Mouse (Mus musculus) stomach, embryonic 16.5 days (tissue): ENCODE results near the gene Bcl9l. TPM values are rescaled to one million over a fixed set of nuclear protein-coding genes. Genes with fewer than 3 reads are reported as not detected.

Experiments used
- ATAC-seq: fragments of 200-750 bp; cut with Nextera tagmentation; 2 replicates; pipeline ENCODE4 v1.8.0; 2017; ENCODE audit warnings: moderate number of reproducible peaks, moderate TSS enrichment; ENCODE audit not compliant: insufficient read depth, low FRiP score
- H3K27ac ChIP-seq: fragments of 300-500 bp; sonication (generic); 2 replicates; pipeline ENCODE4 v1.5.1; 2014; ENCODE audit warnings: low read length
- H3K27me3 ChIP-seq: fragments of 300-500 bp; sonication (generic); 2 replicates; pipeline ENCODE4 v1.6.1; 2014; ENCODE audit warnings: low read length, control low read depth, mixed read lengths; ENCODE audit not compliant: control insufficient read depth, insufficient read depth
- H3K36me3 ChIP-seq: fragments of 300-500 bp; sonication (generic); 2 replicates; pipeline ENCODE4 v1.6.1; 2014; ENCODE audit warnings: low read length; ENCODE audit not compliant: control insufficient read depth, insufficient read depth
- H3K4me1 ChIP-seq: fragments of 300-500 bp; sonication (generic); 2 replicates; pipeline ENCODE4 v1.6.1; 2014; ENCODE audit warnings: low read length, control low read depth, mixed read lengths; ENCODE audit not compliant: control insufficient read depth, insufficient read depth
- H3K4me2 ChIP-seq: fragments of 300-500 bp; sonication (generic); 2 replicates; pipeline ENCODE4 v1.6.1; 2014; ENCODE audit warnings: low read depth, low read length, mixed read lengths
- H3K4me3 ChIP-seq: fragments of 300-500 bp; sonication (generic); replicated peaks from 2 replicates; pipeline ENCODE4 v1.5.1; 2014; ENCODE audit warnings: mild to moderate bottlenecking, low read length
- H3K9ac ChIP-seq: fragments of 300-500 bp; sonication (generic); 2 replicates; pipeline ENCODE4 v1.6.1; 2014; ENCODE audit warnings: low read length
- H3K9me3 ChIP-seq: fragments of 300-500 bp; sonication (generic); replicated peaks from 2 replicates; pipeline ENCODE4 v1.6.1; 2016; ENCODE audit warnings: low read length, control low read depth; ENCODE audit not compliant: control insufficient read depth
- WGBS: fragments of 180-500 bp; shearing (Covaris S2); extraction: QIAGEN DNeasy Blood & Tissue Kit; methylation state at CpG from one replicate; pipeline ENCODE4 v1.1.7; 2014; 5-methylcytosine and 5-hydroxymethylcytosine counted together
- polyA plus RNA-seq: library from polyadenylated mRNA; unstranded; fragments of >200 nt; fragmentation: Nextera tagmentation; extraction: Ambion mirVana; gene quantifications from 2 replicates; pipeline ENCODE4 v1.2.1, GENCODE M21; 2015

Bcl9l gene
- polyA plus RNA-seq, 1 experiment from 2014 or later, result 10.6 TPM

DNA sequence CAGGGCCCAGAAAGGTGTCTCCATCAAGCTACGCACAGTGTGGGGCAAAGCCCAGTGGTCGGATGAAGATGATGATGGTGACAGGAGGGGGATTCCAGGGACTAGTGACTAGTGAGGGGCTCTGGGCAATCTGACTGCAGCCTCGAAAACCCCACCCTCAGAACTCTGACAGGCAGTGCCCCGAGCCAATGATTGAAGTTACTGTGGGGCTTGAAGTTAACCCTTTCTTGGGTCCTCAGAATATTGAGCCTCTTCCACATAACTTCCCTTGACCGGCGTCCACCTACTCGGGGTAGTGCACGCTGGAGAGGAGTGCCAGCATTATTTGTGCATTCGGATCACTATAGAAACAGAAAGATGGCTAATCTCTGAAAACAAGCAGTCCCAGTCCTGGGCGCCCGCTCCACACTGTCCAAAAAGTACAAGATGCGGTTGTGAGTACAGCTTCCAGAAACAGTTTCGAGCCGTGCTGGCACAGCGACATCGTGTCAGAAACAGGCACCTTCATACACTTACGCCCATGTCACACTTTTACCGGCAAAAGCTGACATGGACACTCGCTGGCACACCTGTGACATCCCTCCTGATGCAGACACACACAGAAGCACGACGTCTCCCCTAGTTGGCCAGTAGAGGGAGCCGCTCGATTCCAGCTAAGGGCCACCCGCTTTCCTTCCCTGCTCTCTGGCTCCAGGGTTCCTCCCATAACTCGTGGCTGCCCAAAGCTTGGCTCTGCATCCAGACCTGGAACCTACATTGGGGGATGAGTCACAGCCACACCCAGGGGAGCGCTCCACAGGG lies 2.8 kb upstream of the Bcl9l start:
- peak overlapping the region; percentile 93 for H3K4me3 ChIP-seq
- no peaks in the 10 kb centered on the region for H3K9me3 ChIP-seq
- peak; percentile 63 for ATAC-seq
- no peaks in the 10 kb centered on the region for H3K36me3 ChIP-seq
- H3K4me1 ChIP-seq, result peaks cover 27% of the 10 kb centered on the region
- no peaks in the 10 kb centered on the region for H3K27me3 ChIP-seq
- H3K27ac ChIP-seq, result peak overlapping the region; percentile 100
- H3K4me2 ChIP-seq, result peak overlapping the region; percentile 88
- WGBS, result under 1% methylated on average over 26 of the region's 26 CpGs
- H3K9ac ChIP-seq, result peak overlapping the region; percentile 93

GRCm38 (mm10) chr9:44482112-44482511 lies 513 bp upstream of the Bcl9l start:
- peak overlapping the region; percentile 94 for H3K4me3 ChIP-seq
- H3K27ac ChIP-seq, result peak overlapping the region; percentile 97
- no peaks in the 10 kb centered on the region for H3K36me3 ChIP-seq
- WGBS, result 19% methylated on average over 3 of the region's 3 CpGs
- ATAC-seq, result no peak
- H3K9ac ChIP-seq, result peak overlapping the region; percentile 98
- H3K27me3 ChIP-seq, result no peaks in the 10 kb centered on the region
- H3K9me3 ChIP-seq, result no peaks in the 10 kb centered on the region
- peak overlapping the region; percentile 87 for H3K4me2 ChIP-seq
- H3K4me1 ChIP-seq, result peaks cover 50% of the 10 kb centered on the region

- Histone ChIP-seq H3K4me3 (peak overlapping the region; percentile 94), H3K27me3 (no peaks in the 10 kb centered on the region), H3K9me3 (no peaks in the 10 kb centered on the region), H3K4me1 (peaks cover 54% of the 10 kb centered on the region), H3K4me2 (peak overlapping the region; percentile 87), H3K9ac (peak overlapping the region; percentile 98), H3K27ac (peak overlapping the region; percentile 97), H3K36me3 (no peaks in the 10 kb centered on the region)
- under 1% methylated on average over 39 of the region's 39 CpGs for WGBS
- no peak for ATAC-seq
Measured at GRCm38 (mm10) chr9:44483041-44483509, 450 bp downstream of the Bcl9l start.

DNA sequence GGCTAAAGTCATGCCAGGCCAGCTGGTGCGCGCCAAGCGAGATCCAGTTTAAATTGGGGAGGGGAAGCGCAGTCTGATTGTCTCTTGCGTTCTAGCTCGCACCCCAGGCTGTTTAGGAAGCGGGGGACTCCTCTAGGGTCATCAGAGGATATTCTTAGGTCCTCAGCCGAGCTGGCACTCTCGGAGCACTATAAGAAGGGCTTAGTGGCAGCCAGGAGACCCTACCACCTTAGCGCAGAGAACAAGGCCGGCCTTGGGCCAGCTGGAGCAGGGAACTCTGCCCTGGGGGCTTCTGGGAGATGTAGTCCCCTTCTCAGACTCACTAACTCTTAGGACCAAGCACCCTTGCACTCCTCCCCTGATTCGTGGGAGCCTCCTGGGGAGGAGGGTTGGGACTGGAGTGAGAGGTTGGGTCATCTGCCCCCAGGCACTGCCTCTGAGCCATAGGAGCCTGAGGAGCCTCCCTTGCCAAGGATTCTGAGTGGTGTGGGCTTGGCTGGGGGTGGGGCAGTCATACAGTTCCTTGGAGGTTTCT lies 952 bp downstream of the Bcl9l start:
- ATAC-seq, result peak; percentile 11; the same call in 1 of the 2 replicates
- Histone ChIP-seq H3K4me1 (peaks cover 59% of the 10 kb centered on the region), H3K9ac (peak overlapping the region; percentile 98), H3K36me3 (no peaks in the 10 kb centered on the region), H3K27me3 (no peaks in the 10 kb centered on the region), H3K9me3 (no peaks in the 10 kb centered on the region), H3K27ac (peak overlapping the region; percentile 97), H3K4me3 (peak overlapping the region; percentile 94), H3K4me2 (peak overlapping the region; percentile 87)
- WGBS, result 0% methylated on average over 12 of the region's 12 CpGs

GRCm38 (mm10) chr9:44484311-44485104 lies 1.9 kb downstream of the Bcl9l start:
- WGBS, result 14% methylated on average over 7 of the region's 7 CpGs
- no peaks in the 10 kb centered on the region for H3K27me3 ChIP-seq
- no peak for ATAC-seq
- H3K4me3 ChIP-seq, result peak overlapping the region; percentile 94
- peaks cover 69% of the 10 kb centered on the region for H3K4me1 ChIP-seq
- H3K4me2 ChIP-seq, result peak overlapping the region; percentile 87
- peak overlapping the region; percentile 98 for H3K9ac ChIP-seq
- no peaks in the 10 kb centered on the region for H3K9me3 ChIP-seq
- no peaks in the 10 kb centered on the region for H3K36me3 ChIP-seq
- H3K27ac ChIP-seq, result peak overlapping the region; percentile 97

DNA sequence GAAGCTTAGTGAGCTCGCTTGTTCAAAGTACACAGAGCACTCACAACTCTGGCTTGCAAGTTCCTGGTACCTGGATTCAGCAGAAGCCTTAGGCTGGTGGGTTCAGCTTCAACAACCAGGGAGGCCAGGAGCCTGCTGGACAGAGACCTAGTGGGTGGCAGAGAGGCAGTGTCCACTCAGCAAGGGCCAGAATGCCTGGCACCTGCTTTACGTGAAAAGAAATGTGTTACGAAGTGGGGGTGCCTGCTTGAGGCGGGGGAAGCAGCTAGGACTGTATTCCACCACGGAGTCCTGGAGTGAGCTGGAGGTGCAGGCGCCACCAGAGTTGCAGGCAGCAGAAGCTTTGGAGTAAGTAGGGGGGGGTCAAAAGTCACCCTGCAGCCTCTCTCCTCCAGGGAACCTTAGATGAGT lies 2.5 kb downstream of the Bcl9l start:
- Histone ChIP-seq H3K4me3 (peak overlapping the region; percentile 94), H3K27me3 (no peaks in the 10 kb centered on the region), H3K4me1 (peaks cover 75% of the 10 kb centered on the region), H3K9ac (peak overlapping the region; percentile 98), H3K9me3 (no peaks in the 10 kb centered on the region), H3K36me3 (no peaks in the 10 kb centered on the region), H3K27ac (peak overlapping the region; percentile 97), H3K4me2 (peak overlapping the region; percentile 87)
- WGBS, result 26% methylated on average over 6 of the region's 6 CpGs
- ATAC-seq, result no peak

GRCm38 (mm10) chr9:44485516-44486161 lies 3.0 kb downstream of the Bcl9l start:
- H3K4me2 ChIP-seq, result peak overlapping the region; percentile 87
- peak overlapping the region; percentile 94 for H3K4me3 ChIP-seq
- no peaks in the 10 kb centered on the region for H3K36me3 ChIP-seq
- 25% methylated on average over 14 of the region's 14 CpGs for WGBS
- peak overlapping the region; percentile 97 for H3K27ac ChIP-seq
- H3K27me3 ChIP-seq, result no peaks in the 10 kb centered on the region
- peak overlapping the region; percentile 98 for H3K9ac ChIP-seq
- H3K4me1 ChIP-seq, result peaks cover 75% of the 10 kb centered on the region
- ATAC-seq, result no peak
- no peaks in the 10 kb centered on the region for H3K9me3 ChIP-seq

GRCm38 (mm10) chr9:44486335-44486734 lies 3.7 kb downstream of the Bcl9l start:
- Histone ChIP-seq H3K4me2 (peak overlapping the region; percentile 87), H3K9me3 (no peaks in the 10 kb centered on the region), H3K4me1 (peaks cover 81% of the 10 kb centered on the region), H3K27ac (peak overlapping the region; percentile 97), H3K4me3 (peak overlapping the region; percentile 94), H3K27me3 (no peaks in the 10 kb centered on the region), H3K36me3 (no peaks in the 10 kb centered on the region), H3K9ac (peak overlapping the region; percentile 98)
- ATAC-seq, result no peak
- 9% methylated on average over 3 of the region's 3 CpGs for WGBS
